Mouse (Mus musculus): ENCODE results near the gene Gm42715.
"Not testable (repeated sequence)": the region's sequence is repeated elsewhere in the genome, so short reads cannot be mapped to it uniquely, and the experiment has no call there.

GRCm38 (mm10) chr7:127488364-127488763 lies 31.0 kb upstream of the Gm42715 start:
- TF ChIP-seq CTCF, POLR2A (IDR thresholded peaks at IDR 0.05; ENCODE audit: extremely low read depth, insufficient read depth, low read length): not testable (repeated sequence)

Data from cortical plate, adult 2 months (tissue).